Mouse (Mus musculus) ovary, postnatal 10 days (tissue): ENCODE data around the gene Mgll.

Experiments used
- DNase-seq: peaks from one replicate; pipeline ENCODE4 v3.0.0; 2022; ENCODE audit warnings: low spot score

Gene Mgll

GRCm38 (mm10) chr6:88828206-88829009, 104.2 kb downstream of the Mgll start:
- DNase-seq = no peak

GRCm38 (mm10) chr6:88829579-88829978, 105.4 kb downstream of the Mgll start:
- DNase-seq = no peak

- DNase-seq = no peak
These were observed 106.0 kb downstream of the Mgll start for GRCm38 (mm10) chr6:88830112-88830702.

GRCm38 (mm10) chr6:88831456-88831855, 107.2 kb downstream of the Mgll start:
- DNase-seq = no peak

- DNase-seq = no peak
These were observed 108.5 kb downstream of the Mgll start for GRCm38 (mm10) chr6:88832663-88833062.

- no peak for DNase-seq
These were observed 109.3 kb downstream of the Mgll start for GRCm38 (mm10) chr6:88833340-88834140.

- DNase-seq = no peak
These were observed 110.8 kb downstream of the Mgll start for GRCm38 (mm10) chr6:88835047-88835446.

- no peak for DNase-seq
These were observed 112.1 kb downstream of the Mgll start for GRCm38 (mm10) chr6:88836178-88836819.

GRCm38 (mm10) chr6:88837999-88838398, 113.8 kb downstream of the Mgll start:
- no peak for DNase-seq

GRCm38 (mm10) chr6:88838613-88839012, 114.4 kb downstream of the Mgll start:
- no peak for DNase-seq

- no peak for DNase-seq
These were observed 115.1 kb downstream of the Mgll start for GRCm38 (mm10) chr6:88839135-88839970.

- no peak for DNase-seq
These were observed 116.0 kb downstream of the Mgll start for GRCm38 (mm10) chr6:88840211-88840610.

GRCm38 (mm10) chr6:88840791-88841513, 116.7 kb downstream of the Mgll start:
- DNase-seq = no peak

GRCm38 (mm10) chr6:88841514-88841780, 117.2 kb downstream of the Mgll start:
- no peak for DNase-seq

GRCm38 (mm10) chr6:88841781-88842689, 117.8 kb downstream of the Mgll start, which contains the start of gene Abtb1:
Abtb1 (minus strand) TSS chr6:88841984.
- peak; percentile 89 for DNase-seq

GRCm38 (mm10) chr6:88842731-88843151, 118.5 kb downstream of the Mgll start:
- DNase-seq = peak; percentile 41

GRCm38 (mm10) chr6:88843241-88843640, 119.0 kb downstream of the Mgll start:
- no peak for DNase-seq

- no peak for DNase-seq
These were observed 119.8 kb downstream of the Mgll start for GRCm38 (mm10) chr6:88843781-88844725.
